Mouse (Mus musculus): ENCODE measurements around the gene Rnf17. TPM values are rescaled to one million over a fixed set of nuclear protein-coding genes. Genes with fewer than 3 reads are reported as not detected.

The Rnf17 gene
- polyA plus RNA-seq, 1 experiment, result 0.04 TPM

DNA sequence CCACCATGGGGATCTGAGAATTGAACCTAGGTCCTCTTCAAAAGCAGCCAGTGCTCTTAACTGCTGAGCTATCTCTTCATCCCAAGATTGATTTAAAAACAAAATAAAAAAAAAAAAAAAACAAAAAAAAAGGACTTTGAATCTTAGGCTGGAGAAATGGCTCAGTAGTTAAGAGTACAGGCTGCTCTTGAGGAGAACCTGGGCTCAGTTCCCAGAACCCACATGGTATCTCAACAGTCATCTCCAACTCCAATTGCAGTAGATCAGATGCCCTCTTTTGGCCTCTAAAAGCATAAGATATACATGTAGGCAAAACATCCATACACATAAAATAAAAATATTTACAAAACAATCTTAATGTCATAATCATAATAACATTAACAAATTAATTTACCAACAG lies 87.4 kb downstream of the Rnf17 start:
- Histone ChIP-seq H3K36me3 (ENCODE audit: control insufficient read depth, insufficient read depth, low read length) (no peaks in the 10 kb centered on the region), H3K27me3 (ENCODE audit: control insufficient read depth, insufficient read depth, low read length) (no peaks in the 10 kb centered on the region), H3K27ac (ENCODE audit: insufficient read depth, low read length) (no peak overlapping the region), H3K4me1 (ENCODE audit: control insufficient read depth, insufficient read depth, insufficient read length) (no peaks in the 10 kb centered on the region), H3K4me3 (ENCODE audit: extremely low read depth, insufficient read depth, insufficient read length) (no peak overlapping the region)
- no peak for DNase-seq (ENCODE audit: low read depth in 1 of 2, low spot score in 2 of 2)
- TF ChIP-seq POLR2A (IDR thresholded peaks at IDR 0.05; ENCODE audit: low read depth, low read length) (no peak), CTCF (IDR thresholded peaks at IDR 0.05; ENCODE audit: extremely low read depth, insufficient read depth, insufficient read length, insufficient replicate concordance) (no peak)

DNA sequence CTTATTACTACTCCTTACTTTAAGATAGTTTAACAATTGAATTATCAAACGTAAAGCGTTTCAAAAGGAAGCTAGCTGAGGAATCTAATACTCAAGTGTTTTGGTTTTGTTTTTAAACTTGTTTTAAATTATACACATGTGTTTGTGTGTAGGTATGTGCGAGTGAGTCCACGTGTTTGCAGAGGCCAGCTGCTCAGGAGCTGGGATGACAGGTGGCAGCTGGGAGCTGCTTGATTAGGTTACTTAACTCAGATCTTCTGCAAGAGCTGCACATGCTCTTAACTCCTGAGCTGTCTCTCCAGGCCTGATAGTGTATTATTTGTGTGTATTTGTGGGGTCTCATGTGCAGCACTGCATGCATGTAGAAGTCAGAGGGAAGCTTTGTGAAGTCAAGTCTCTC lies 100.0 kb downstream of the Rnf17 start:
- H3K4me1 ChIP-seq (ENCODE audit: control insufficient read depth, insufficient read depth, insufficient read length), result no peaks in the 10 kb centered on the region
- H3K27me3 ChIP-seq (ENCODE audit: control insufficient read depth, insufficient read depth, low read length), result no peaks in the 10 kb centered on the region

DNA sequence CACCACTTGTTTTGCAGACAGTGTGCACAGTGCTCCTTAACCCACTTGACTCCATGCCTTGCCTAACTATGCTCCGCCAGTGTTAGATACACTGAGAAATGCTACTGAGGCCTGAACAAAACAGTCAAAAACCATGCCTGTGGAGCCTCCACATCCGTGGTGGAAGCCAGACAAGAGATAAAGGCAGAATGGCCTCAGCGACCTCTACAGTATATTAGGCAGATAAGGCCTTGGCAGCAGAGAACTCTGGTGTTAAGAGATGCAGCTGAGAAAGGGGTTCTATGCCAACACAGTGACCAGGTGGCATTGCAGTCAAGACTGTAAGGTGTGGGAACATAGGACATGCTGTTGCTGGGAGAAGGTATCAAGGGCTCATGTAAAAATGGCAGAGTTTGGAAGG lies 104.4 kb downstream of the Rnf17 start:
- TF ChIP-seq POLR2A (IDR thresholded peaks at IDR 0.05; ENCODE audit: low read depth, low read length), result no peak
- TF ChIP-seq CTCF (IDR thresholded peaks at IDR 0.05; ENCODE audit: extremely low read depth, insufficient read depth, insufficient read length, insufficient replicate concordance), result no peak
- no peaks in the 10 kb centered on the region for H3K36me3 ChIP-seq (ENCODE audit: control insufficient read depth, insufficient read depth, low read length)
- no peaks in the 10 kb centered on the region for H3K4me1 ChIP-seq (ENCODE audit: control insufficient read depth, insufficient read depth, insufficient read length)
- no peak overlapping the region for H3K4me3 ChIP-seq (ENCODE audit: extremely low read depth, insufficient read depth, insufficient read length)
- DNase-seq (ENCODE audit: low read depth in 1 of 2, low spot score in 2 of 2), result no peak
- no peak overlapping the region for H3K27ac ChIP-seq (ENCODE audit: insufficient read depth, low read length)
- no peaks in the 10 kb centered on the region for H3K27me3 ChIP-seq (ENCODE audit: control insufficient read depth, insufficient read depth, low read length)
- 76% methylated on average over 3 of the region's 3 CpGs for WGBS

More for the DNA sequence above, 100.0 kb downstream of the Rnf17 start:
- no peak overlapping the region for H3K4me3 ChIP-seq (ENCODE audit: extremely low read depth, insufficient read depth, insufficient read length)
- no peak overlapping the region for H3K27ac ChIP-seq (ENCODE audit: insufficient read depth, low read length)
- H3K36me3 ChIP-seq (ENCODE audit: control insufficient read depth, insufficient read depth, low read length), result no peaks in the 10 kb centered on the region
- 80% methylated on average over 4 of the region's 4 CpGs for WGBS
- no peak for TF ChIP-seq CTCF (IDR thresholded peaks at IDR 0.05; ENCODE audit: extremely low read depth, insufficient read depth, insufficient read length, insufficient replicate concordance)
- TF ChIP-seq POLR2A (IDR thresholded peaks at IDR 0.05; ENCODE audit: low read depth, low read length), result no peak
- no peak for DNase-seq (ENCODE audit: low read depth in 1 of 2, low spot score in 2 of 2)

DNA sequence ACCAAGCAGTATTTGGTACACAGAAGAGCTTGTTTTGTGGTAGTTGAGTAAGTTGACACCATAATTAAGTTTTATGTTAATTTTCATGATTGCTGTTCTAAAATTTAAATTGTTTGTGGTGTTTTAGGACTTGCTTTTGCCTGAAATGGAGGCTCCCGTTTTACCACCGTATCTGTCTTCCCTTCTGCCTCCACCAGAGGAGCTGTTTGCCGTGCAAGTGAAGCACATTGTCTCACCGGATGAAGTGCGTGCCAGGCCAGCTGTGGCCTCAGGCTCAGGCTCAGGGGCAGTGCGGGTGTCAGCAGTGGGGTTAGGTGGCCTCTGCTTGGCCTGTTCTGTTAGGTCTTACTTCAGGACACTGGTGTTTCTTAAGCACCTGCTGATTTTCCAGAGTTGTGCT lies 109.7 kb downstream of the Rnf17 start:
- Histone ChIP-seq H3K27ac (ENCODE audit: insufficient read depth, low read length) (no peak overlapping the region), H3K27me3 (ENCODE audit: control insufficient read depth, insufficient read depth, low read length) (no peaks in the 10 kb centered on the region), H3K4me3 (ENCODE audit: extremely low read depth, insufficient read depth, insufficient read length) (no peak overlapping the region), H3K36me3 (ENCODE audit: control insufficient read depth, insufficient read depth, low read length) (no peaks in the 10 kb centered on the region), H3K4me1 (ENCODE audit: control insufficient read depth, insufficient read depth, insufficient read length) (no peaks in the 10 kb centered on the region)
- DNase-seq (ENCODE audit: low read depth in 1 of 2, low spot score in 2 of 2), result no peak
- no peak for TF ChIP-seq CTCF (IDR thresholded peaks at IDR 0.05; ENCODE audit: extremely low read depth, insufficient read depth, insufficient read length, insufficient replicate concordance)
- no peak for TF ChIP-seq POLR2A (IDR thresholded peaks at IDR 0.05; ENCODE audit: low read depth, low read length)
- 71% methylated on average over 6 of the region's 6 CpGs for WGBS

DNA sequence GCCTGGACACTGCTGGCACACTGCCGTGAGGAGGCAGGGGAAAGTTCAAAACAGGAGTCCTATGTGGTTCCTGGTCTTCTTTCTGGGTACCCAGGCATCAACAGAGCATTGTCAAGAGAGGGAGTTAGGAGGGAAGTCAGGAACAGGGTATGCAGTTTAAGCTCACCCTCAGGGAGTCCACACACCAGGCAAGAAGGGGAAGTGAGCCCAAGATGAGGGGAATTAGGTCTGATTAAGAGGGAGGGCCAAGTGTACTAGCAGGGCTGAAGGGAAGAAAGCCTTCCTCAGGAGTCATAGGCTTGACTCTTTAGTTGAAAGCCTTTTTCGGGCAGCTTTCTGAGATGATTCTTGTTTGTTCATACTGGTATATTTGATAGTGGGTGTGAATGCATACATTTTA lies 112.4 kb downstream of the Rnf17 start:
- Histone ChIP-seq H3K27ac (ENCODE audit: insufficient read depth, low read length) (no peak overlapping the region), H3K4me1 (ENCODE audit: control insufficient read depth, insufficient read depth, insufficient read length) (no peaks in the 10 kb centered on the region), H3K27me3 (ENCODE audit: control insufficient read depth, insufficient read depth, low read length) (no peaks in the 10 kb centered on the region), H3K36me3 (ENCODE audit: control insufficient read depth, insufficient read depth, low read length) (no peaks in the 10 kb centered on the region), H3K4me3 (ENCODE audit: extremely low read depth, insufficient read depth, insufficient read length) (no peak overlapping the region)
- WGBS, result 68% methylated on average over 2 of the region's 2 CpGs
- TF ChIP-seq CTCF (IDR thresholded peaks at IDR 0.05; ENCODE audit: extremely low read depth, insufficient read depth, insufficient read length, insufficient replicate concordance) (no peak), POLR2A (IDR thresholded peaks at IDR 0.05; ENCODE audit: low read depth, low read length) (no peak)
- no peak for DNase-seq (ENCODE audit: low read depth in 1 of 2, low spot score in 2 of 2)

DNA sequence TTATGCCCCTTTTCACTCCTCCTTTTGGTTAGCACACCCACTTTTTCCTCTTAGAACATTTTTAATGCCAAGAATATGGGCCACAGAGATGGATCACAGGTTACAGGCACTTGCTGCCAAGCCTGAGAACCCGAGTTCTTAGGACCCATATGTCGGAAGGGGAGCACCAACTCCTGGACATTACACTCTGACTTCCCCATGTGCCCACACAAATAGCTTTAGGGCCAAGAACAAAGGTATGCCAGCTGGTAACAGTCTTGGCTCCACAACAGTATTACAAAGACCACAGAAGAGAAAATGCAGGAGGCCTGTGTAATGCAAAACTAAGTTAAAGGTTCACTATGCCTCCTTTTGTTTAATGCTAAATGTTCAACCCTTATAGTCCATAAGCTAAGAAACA lies 128.4 kb downstream of the Rnf17 start:
- 91% methylated on average over 2 of the region's 2 CpGs for WGBS
- no peak for TF ChIP-seq POLR2A (IDR thresholded peaks at IDR 0.05; ENCODE audit: low read depth, low read length)
- TF ChIP-seq CTCF (IDR thresholded peaks at IDR 0.05; ENCODE audit: extremely low read depth, insufficient read depth, insufficient read length, insufficient replicate concordance), result no peak
- no peaks in the 10 kb centered on the region for H3K4me1 ChIP-seq (ENCODE audit: control insufficient read depth, insufficient read depth, insufficient read length)
- H3K27ac ChIP-seq (ENCODE audit: insufficient read depth, low read length), result no peak overlapping the region
- H3K27me3 ChIP-seq (ENCODE audit: control insufficient read depth, insufficient read depth, low read length), result no peaks in the 10 kb centered on the region
- H3K36me3 ChIP-seq (ENCODE audit: control insufficient read depth, insufficient read depth, low read length), result peaks cover 28% of the 10 kb centered on the region
- no peak for DNase-seq (ENCODE audit: low read depth in 1 of 2, low spot score in 2 of 2)
- no peak overlapping the region for H3K4me3 ChIP-seq (ENCODE audit: extremely low read depth, insufficient read depth, insufficient read length)

DNA sequence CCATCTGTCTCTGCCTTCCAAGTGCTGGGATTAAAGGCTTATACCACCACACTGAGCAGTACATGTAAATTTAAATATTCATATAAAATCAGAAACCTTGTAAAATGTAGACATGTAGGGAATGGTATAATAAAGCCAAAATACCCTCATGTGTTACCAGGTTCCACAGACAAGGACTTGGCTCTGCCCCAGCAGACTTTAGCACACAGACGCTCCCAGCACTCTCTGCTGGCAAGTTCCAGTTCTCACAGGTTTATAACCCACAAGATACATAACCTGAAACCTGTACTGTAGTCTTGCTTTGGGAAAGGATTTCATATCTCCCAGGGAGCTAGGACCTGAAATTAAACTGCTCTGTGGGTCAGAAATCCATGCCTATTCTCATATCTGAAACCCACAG lies 142.6 kb downstream of the Rnf17 start:
- H3K27me3 ChIP-seq (ENCODE audit: control insufficient read depth, insufficient read depth, low read length), result no peaks in the 10 kb centered on the region
- no peak overlapping the region for H3K27ac ChIP-seq (ENCODE audit: insufficient read depth, low read length)
- no peaks in the 10 kb centered on the region for H3K4me1 ChIP-seq (ENCODE audit: control insufficient read depth, insufficient read depth, insufficient read length)
- no peak overlapping the region for H3K4me3 ChIP-seq (ENCODE audit: extremely low read depth, insufficient read depth, insufficient read length)
- TF ChIP-seq POLR2A (IDR thresholded peaks at IDR 0.05; ENCODE audit: low read depth, low read length) (no peak), CTCF (IDR thresholded peaks at IDR 0.05; ENCODE audit: extremely low read depth, insufficient read depth, insufficient read length, insufficient replicate concordance) (no peak)
- WGBS, result 93% methylated on average over 1 of the region's 1 CpGs
- peaks cover 6% of the 10 kb centered on the region for H3K36me3 ChIP-seq (ENCODE audit: control insufficient read depth, insufficient read depth, low read length)
- DNase-seq (ENCODE audit: low read depth in 1 of 2, low spot score in 2 of 2), result no peak
